Mouse (Mus musculus) cerebellum, adult 2 months (tissue): Measurements from ENCODE around the gene Sit1.

Source experiments
- CTCF ChIP-seq: fragments of 200-500 bp; IDR thresholded peaks from 2 replicates; pipeline ENCODE4 v1.5.1; 2011; ENCODE audit warnings: low read depth, mild to moderate bottlenecking, control low read depth, low read length, moderate library complexity, borderline replicate concordance; ENCODE audit not compliant: insufficient read depth
- POLR2A ChIP-seq: fragments of 200-500 bp; IDR thresholded peaks from 2 replicates; pipeline ENCODE4 v1.6.1; 2011; ENCODE audit warnings: low read length, control low read depth, borderline replicate concordance; ENCODE audit not compliant: insufficient read depth

DNA sequence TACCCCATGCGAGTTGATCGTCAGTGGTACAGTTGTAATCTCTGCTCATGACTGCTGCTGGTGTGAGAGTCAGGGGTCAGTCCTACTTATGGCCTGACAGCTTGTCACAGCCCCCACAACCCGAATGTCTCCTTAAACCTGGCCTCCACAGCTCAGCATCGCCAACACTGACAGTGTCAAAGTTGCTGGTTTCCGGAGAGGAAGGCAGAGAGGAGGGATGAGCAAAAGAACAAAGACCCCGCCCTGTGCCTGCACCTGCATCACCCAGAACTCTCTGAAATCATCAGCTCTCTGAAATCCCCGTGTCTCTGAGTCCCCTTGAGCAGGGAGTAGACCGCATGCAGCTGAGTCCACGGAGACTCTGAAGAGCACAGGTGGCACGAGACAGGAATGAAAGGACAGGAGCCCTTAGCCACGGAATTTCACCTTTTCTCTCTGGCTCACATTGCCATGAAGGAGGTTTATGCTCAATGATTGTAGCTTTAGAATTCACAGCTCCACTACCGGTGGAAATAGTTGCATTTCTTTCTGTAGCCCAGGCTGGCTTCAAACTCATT is at the start of gene Sit1:
- TF ChIP-seq POLR2A = no peak
- no peak for TF ChIP-seq CTCF
